Mouse (Mus musculus) kidney, postnatal 4 days (tissue): ENCODE results near the gene Bbx.
A peak's percentile ranks its signal among the peaks of the same experiment; 100 is the strongest.

Experiments used
- DNase-seq, 2 experiments: peaks; one replicate each; pipeline ENCODE4 v3.0.0; 2021; ENCODE audit warnings: mixed read lengths in 2 of 2

Bbx gene

DNA sequence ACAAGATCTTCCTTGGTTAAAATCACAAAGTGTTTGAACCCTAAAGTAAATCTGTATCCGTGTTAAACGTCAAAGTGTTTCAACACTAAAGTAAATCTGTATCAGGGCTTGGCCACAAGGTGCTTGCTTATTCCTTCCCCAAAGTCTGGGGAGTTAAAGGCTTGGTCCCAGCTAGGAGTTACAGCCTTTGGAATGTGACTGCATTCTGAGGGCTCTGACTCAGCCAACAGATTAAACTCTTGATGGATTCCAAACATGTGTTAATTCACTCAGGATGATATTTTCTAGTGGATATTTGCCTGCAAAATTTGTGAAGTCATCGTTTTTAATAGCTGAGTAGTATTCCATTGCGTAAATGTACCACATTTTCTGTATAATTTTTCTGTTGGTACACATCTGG lies 120.6 kb downstream of the Bbx start:
- DNase-seq, result no peak

DNA sequence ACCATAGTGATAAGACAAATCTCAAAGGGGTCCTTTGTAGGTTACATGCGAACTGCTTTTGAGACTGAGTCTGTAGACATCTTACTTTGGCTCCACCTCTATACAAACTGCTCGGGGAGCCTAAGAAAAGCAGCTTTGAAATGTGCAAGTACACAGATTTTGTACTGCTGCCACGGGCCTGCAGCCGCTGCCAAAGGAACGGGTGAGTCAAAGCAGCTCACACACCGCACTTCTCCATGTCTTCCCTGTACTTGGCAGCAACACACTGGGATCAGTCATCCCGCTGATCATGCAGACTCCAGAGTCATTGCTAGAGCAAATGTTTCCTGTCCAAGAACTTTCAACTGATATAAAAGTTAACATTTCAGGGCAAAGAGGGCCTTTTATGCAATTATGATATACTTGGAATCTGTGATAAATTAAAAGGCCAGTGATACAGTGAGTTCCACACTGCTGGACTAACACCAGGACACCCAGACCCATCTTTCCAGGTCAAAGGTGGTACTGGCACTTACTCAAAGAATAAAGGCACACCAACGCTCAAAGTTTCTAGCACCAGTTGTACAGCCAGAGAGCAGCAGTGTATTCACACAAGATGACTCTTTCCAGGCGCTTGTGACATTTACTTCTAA lies 122.7 kb downstream of the Bbx start:
- peak; percentile 62 to 71 for DNase-seq

DNA sequence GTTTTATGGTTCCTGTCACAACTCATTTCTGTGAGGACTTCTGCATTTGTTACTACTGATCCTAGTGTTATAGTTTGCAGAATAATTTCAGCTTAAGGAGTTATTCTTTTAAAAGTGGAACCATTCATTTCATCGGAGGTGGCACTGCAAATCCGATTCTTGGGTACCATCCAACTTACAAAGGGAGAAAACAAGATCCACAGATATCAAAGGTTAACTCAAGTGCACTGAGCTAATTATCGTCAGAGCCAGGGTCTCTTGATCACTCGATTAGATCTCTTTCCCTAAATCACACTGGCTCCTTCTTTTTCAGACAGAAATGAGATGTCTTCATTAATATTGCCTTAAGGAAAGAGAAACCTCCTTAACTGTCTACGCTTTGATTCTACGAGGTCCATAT lies 123.9 kb downstream of the Bbx start:
- no peak for DNase-seq

DNA sequence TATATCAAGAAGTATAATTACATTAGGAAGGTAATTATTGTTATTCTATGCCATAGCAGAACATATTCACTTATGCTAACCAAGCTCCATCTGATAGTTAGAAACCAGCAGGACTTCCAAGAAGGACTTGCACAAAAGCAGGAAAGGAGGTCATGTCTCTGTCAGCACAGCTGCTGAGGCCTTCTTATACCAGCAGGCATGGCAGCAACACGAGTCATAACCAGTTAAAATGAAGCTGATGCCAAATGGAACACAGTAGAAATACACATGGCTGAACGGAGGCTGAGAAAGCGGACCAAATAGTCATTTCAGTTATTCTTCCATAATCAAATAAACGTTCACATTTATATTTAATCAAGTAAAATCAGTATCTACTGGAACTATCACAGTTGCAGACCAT lies 125.0 kb downstream of the Bbx start:
- no peak for DNase-seq

DNA sequence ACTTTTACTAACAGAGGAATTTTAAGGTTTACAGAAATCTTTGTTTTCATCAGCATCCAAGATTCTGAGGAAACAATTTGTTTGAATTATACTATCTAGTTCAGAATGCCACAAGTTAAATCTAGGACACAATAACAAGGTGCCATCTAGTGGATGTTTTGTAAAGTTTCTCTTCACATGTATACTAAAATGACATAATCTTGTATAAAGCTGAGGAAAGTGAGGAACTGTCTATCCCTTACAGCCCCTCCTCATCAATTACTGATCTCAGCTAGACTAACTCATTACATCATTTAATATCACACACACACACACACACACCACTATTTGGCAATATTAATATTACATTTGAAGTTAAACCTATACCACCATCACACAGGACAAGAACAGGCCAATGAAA lies 125.5 kb downstream of the Bbx start:
- DNase-seq, result no peak

DNA sequence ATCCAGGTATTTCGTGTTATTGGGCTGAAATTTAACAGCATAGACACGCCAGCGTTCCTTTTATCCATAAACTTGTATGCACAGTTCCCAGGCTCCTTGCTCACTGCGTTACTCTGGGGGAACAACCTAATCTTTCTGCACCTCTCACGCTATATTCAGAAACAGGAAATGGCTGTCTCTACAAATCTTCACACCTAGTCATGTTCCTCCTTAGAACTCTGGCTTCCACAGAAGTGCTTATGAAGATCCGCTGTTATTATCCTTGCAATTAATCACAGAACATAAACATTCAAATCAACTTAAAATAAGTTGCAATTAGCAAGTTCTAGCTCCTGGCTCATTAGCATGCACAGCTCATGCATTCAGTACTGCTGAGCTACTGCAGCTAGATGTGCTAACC lies 127.0 kb downstream of the Bbx start:
- DNase-seq, result no peak

DNA sequence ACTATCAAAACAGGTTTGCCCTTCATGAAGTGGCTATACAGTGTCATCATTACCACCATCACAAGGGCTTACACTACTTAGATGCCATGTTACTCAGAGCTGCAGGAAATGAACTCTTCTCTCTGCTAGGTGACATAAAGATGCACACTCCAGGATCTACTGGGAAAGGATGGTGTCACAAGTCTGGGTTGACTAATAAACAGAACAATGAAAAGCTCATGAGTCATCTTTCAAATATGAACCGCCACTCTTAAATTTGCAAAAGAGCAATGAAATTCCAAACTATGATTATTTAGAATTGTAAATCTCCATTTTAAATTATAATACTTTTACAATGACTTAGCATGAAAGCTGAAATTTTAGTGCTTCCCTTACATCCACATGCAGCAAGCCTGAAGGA lies 129.6 kb downstream of the Bbx start:
- no peak for DNase-seq

DNA sequence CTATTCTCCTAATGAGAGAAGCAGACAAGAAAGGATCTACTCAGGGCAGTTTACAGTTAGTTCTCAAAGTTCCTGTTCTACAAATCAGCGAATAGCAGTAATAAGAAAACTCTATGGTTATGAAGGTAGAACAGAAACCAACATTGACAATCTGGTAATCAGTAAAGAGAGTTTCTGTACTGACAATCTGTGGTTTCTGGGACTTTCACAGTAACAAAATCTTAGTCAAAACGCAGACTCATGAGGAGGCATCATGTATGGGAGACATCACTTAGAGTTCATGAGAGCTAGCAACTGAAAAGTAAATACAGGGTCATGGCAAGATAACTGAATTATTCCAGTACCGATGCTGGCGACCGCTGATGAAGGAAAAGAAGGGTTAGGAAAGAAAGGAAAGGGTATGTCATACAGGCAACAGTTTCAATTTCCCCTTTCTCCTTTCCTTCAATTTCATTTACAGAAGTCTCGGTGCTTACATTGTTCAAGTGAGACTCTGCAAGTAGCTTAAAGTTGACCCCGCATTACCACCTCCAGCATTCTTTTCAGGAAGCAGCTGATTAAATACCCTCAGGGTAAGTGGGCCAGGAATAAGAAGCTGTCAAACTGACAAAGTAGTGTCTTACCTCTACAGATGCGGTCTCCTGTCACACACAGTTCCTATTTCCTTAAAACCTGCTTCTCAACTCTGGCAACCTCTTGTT lies 133.3 kb downstream of the Bbx start:
- DNase-seq, result no peak

DNA sequence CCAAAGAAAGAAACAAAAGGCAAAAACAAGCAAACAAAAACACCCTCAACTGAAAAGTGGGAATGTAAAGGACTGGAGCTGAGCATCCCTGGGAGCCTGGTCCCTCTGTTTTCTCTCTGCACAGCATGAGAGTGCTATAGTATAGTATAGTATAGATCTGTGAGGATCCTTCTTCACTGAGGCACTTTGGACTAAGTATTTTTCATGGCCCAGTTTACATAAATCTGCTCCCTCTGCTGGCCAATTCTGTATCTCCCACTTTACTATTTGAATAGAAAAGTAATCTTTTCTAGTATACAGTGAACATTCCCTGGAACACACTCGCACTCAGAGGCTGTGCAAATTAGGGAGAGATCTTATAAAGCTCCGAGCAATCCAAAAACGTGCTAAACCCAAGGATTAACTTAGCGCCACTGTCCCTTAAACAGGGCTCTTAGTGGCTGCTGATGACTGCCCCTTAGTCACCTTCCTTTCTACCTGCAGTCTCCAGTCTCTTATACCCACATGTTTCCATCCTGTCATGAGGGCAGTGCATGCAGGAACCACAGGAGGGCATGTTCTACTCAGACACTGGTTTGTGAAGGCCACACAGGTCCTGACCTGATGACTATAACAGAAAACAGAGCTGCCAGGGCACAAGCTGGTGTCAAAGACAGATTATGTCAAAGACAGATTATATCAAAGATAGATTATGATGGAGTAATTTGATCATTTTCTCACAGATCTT lies 138.5 kb downstream of the Bbx start:
- DNase-seq, result no peak

DNA sequence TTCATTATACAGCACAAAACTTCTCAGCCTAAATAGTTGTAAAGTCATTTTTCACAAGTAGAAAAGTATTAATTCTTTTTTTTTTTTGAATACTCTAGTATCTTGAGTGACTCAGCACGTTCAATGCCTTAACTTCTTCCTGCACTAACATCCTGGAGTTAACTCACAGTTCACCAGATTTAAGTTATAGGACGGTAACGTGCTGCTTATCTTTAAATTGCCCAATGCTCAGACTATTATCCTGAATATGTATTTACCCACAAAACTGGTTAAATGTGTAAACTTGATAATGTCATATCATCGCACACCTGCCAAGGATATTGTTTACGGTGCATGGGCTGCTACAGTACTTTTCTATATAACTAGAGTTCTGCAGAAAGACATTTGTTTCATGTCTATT lies 139.4 kb downstream of the Bbx start:
- no peak for DNase-seq

DNA sequence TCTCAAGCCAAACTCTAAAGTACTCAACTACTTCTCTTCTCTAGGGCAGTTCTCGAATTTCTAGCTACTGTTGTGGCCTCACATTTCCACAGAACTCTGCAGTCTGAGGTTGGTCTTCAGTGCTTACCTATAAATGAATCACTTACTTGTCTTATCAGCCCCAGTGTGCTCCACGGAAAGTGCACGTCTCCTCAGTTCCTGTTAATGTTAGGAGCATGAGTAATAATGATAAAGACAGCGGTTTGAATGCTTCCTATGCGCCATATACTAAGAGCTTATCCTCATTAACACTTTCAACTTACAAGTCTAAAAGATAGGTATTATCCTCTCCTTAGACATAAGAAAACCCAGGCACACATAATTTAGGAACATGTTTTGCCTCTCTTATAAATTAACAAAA lies 142.4 kb downstream of the Bbx start:
- DNase-seq, result no peak

DNA sequence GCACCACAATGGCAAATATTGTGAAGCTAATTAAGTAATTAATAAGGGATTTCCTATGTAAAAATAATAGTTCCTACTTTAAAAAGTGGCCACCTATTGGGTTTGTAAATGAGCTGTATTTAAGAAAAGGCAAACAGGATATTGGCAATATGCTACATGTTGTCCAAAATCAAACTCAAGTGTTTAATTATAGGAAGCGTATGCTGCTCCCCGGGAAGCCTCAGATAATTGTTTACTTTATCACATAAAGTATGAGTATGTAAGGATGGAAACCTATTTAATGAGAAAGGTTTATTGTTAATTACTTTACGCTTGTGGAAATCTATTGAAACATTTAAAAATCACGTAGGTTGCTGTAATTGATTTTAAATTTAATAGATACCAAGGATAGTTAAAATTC lies 159.4 kb downstream of the Bbx start:
- DNase-seq, result no peak

DNA sequence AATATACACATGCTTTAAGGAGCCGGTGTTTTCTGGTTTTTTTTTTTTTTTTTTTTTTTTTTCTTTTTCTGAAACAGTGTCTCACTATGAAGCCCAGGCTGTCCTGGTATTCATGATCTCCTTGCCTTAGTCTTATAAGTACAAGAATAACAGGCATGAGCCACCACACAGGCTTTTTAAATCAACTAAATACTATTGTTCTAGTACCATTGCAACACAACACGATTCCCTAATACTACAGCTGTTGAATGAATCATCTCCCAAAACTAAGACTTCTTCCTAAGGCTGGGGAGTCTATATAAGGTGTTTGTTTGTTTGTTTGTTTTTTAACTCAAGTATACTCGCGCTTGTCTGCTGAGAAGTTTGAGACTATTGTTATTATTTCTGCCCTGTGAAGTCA lies 169.5 kb downstream of the Bbx start:
- DNase-seq, result no peak

DNA sequence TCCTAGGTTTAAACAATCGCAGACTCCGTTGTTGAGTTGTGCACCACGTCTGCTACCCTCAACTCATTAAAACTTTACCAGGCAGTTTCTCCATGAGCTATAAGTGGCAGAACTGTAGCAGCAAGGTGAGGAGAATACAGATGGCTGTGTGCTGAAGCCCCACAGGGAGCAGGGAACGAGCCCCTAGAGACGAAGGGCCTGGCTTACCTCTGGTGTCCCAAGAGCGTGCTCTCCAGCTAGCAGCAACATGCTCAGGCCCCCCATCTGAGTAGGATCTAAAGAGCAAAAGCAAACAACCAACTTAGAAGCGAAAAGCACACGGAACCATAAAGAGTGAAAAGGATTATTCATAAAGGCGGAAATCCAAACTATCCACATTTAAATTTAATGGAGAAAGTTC lies 170.0 kb downstream of the Bbx start:
- DNase-seq, result no peak

DNA sequence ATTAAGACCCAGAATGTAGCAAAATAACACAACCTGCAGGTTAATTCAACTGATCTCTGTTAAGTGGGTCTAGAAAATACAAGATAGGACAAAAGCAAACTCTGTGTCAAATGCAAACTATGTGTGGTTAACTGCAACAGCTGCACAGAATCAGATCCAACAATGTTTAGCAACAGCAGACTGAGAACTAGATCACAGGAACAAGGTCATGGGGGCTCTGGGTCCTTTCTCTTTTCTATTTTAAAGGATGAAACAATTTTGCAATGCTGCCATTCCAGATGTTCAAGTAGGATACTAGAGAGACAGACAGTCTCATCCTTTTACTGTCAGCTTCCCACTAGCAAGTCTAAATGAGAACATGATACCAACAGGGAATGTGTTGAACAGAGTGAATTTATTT lies 170.4 kb downstream of the Bbx start:
- DNase-seq, result no peak

DNA sequence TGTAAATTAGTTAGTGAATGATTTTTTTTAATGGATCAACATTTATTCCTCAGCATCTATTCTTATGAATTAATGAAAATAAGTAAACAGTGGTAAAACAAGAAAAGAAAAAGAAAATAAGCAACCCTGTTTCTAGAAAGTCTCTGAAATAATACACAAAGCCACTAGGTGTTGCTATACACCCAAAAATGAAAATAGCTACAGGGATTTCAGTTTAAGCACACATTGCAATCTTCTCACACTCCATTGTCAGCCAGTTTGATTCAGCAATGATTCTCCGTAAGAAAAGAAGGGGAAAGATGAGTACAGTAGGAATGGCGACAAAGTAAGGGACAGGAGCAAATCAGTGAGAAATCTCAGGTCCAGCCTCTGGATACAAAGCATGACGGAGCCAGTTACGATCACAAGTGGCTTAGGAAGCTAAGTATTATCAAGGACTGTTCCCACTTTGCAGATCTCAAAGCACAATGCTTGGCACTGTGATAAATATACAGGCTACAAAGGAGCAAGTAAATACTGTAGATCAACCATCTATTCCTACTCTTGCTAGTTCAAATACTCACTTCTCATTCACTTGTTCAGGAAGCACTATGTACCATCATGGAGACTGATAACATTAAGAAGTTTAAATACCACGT lies 177.5 kb downstream of the Bbx start:
- DNase-seq, result no peak

DNA sequence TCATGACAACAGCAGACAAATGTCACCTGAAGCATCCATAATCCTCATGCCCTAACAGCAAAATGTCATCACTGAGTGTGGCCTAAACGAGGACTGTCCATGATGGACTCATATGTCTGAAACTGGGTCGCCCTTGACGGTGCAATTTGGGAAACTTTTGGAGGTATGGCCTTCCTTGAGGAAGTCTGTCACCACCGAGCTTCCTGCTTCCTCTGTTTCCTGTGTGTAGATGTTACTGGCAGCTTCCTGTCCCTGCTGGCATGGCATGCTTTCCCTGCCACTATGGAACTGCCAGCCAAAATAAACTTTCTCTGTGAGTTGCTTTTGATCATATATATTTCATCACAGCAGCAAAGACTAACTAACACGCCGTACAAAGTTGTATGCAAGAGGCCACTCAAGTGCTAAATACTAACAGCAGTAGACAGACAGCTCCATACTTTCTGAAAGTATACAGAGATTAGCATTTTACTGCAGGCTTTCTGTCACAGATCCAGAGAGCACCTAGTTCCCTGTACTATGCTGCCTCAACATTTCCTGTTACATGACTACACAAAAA lies 180.7 kb downstream of the Bbx start:
- no peak for DNase-seq

DNA sequence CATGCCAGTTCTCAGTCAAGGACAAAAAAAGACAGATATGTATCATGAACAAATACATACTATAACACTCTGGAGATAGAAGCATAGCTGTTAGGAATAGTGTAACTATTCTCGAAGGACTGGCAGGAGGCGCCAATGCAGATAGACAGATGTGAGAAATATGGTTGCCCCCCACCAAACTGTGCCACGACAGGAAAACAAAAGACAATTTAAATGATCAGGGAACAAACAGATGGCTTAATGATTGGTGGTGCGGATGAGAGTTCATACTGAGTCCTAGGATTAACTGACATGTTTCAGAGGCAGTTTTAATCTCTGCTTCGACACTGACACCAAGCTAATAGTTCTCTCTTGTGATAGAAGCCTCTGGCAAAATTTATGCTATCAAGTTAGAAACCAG lies 181.7 kb downstream of the Bbx start:
- no peak for DNase-seq

DNA sequence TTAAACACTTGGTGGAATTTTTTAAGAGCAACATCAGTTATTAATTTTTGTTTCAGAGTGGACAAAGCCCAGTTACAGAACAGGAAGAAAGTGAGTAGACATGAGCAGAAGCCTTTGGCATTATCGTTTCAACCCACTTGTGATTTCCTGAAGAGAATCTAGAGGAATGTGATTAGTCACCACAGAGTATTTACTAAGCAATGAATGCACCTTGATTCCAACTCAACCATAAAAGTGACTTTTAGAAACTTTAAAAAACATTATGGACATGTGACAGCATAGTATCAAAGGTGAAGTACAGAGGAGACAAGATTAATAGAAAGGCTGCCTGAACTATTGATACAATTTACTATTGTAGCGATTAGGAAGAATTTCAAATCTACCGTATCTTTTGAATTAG lies 183.2 kb downstream of the Bbx start:
- no peak for DNase-seq

DNA sequence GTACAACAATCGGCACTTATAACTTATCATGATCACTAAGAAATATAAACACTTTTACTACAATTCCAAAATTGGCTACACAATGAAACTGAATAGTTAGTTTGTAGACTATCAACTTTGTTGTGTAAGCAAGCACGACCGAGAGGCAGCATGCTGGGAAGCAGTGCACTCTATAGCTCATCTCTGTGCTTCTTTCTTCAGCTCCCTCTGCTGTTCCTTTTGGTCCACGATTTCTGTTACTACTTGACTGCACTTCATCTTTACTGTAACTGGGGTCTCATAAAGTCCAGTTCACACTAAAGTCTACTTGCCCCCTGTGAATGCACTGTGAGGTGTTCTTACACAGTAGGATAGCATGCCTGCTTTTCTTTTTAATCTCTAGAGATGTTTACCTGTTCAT lies 189.7 kb downstream of the Bbx start:
- DNase-seq, result peak in 1 of 2 experiments; percentile 26

DNA sequence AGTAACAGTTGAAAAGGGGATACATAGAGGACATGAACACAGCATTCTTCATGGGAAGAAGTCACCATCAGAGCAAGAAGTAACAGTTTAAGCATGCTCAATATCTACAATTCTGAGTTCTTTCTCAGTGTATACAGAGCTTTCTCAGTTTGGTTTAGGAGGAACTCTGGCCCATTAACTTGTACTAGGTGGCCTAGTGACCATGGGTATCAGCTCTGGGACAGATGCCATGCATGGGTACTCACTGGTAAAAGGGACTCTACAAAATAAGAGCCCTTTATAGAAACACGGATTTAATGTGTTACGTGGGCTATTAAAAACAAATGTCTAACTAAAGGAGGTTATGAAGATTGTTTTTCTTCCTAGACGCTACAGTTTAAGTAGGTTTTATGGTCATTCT lies 190.6 kb downstream of the Bbx start:
- DNase-seq, result no peak

DNA sequence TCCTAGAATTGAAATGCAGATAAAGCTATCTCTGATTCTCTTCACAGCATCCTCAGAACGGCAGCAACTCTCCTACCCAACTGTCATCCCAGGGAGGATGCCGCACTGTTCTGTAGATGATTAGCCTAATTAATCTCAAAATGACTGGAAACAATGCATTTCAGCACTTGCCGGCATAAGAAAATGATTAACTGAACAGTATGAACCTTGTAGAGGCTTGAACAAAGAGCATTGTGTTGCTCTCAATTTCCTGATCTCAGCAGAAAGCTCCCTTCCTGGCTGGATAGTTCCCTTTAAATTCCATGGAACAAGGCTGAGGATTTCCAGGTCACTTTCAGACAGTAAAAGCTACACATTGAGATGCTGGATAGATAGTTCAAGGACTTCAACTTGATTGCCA lies 197.0 kb downstream of the Bbx start:
- no peak for DNase-seq

DNA sequence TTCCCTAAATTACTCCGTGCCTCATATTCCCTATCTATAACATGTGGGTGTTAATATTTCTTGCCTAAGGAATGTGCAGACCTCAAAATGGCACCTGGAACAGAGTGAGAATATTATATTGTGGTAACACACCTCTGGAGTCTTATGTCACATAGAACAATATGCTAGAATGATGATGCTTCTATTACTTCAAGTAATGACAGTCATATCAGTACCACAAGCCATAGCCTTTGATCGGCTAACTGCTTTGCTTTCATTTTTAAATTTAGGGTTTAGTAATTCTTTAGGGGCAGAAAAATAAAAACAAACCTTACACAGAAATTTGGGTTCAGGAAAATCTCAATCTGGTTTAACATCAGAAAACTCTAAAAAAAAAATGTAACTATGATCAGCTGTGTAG lies 201.6 kb downstream of the Bbx start:
- no peak for DNase-seq

DNA sequence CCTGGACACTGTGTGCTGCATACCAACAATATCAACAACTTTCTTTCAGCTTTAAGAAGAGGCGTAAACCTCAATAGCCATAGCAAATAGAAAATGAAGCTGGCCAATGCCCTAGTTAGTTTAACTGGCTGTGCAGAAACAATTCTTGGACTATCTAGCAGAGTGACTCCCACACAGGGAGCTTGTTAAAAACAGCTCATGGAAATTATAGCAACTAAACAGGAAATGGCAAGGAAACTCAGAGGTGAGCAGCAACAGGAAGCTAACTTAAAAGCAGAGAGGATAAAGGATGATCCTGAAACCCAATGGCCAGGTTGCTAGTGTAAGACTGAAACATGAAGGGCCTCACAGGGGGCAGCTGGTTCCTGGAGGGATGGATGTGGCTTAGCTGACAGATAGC lies 203.4 kb downstream of the Bbx start:
- no peak for DNase-seq
